ENCODE assay signal across 9 mouse cellular contexts in the genomic region with DNA sequence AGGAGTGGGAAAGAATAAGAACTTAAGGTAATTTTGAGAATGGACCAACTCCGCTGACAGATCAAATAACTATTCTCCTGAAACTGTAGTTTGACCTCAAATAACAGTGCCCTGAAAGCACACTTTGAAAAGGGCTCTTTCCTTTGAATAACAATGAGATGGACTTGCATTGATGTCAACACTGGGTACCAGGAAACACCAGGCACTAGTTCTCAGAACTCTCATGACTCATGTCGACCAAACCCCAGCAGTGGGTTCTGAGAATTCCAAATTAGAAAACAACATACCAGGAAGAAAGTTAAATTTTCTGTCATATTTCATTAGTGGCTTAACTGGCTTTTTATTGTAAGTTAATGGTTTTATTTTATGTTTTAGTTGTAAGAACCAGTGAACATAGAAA.
"Had no signal": no experiment of that assay in that cellular context is flagged by ENCODE, and none has a peak within 500 bp of the region (broad histone marks: within the 10 kb centered on the region; RNA-seq: fewer than 3 reads in every experiment).

No protein-coding gene starts in this region.

- DNase-seq: kidney, adult 11 months; kidney, adult 9 months; kidney, postnatal 36 days; layer of hippocampus, postnatal 36 days; lung, embryonic 14.5 days; lung, postnatal 10 days; right cerebral cortex, postnatal 4 days; spleen, adult 18-20 months; thymus, postnatal 36 days had no signal
